8 mouse cellular contexts compared by ENCODE assay signal in genomic region chr3:103419761-103420620, GRCm38 (mm10).
DNase-seq lines count a peak whose midpoint lies in the region; ATAC-seq and TF ChIP-seq lines count a peak whose summit lies in the region.

No protein-coding gene starts in this region.

- no peak overlapping the region for H3K27ac ChIP-seq in left cerebral cortex, adult 2 months
- peak overlapping the region; percentile 73 for H3K27ac ChIP-seq in embryonic facial prominence, embryonic 13.5 days
- H3K27ac ChIP-seq in neural tube, embryonic 11.5 days (ENCODE audit: low read depth, low read length): peak overlapping the region; percentile 31

- intact Hi-C loops in left cerebral cortex, adult 2 months (cut with DNase I): no loop called here
- intact Hi-C loops in heart, postnatal 14 days (cut with DNase I): no loop called here
- intact Hi-C loops in left cerebral cortex, postnatal 36 days (cut with DNase I): no loop called here

- no peak for DNase-seq in left cerebral cortex, adult 2 months (ENCODE audit: extremely low spot score in 1 of 2, low spot score in 2 of 2)
- DNase-seq in left cerebral cortex, adult 9 months (ENCODE audit: low spot score in 2 of 2): no peak
- peak; percentile 51 to 65 for DNase-seq in heart, postnatal 14 days
- peak; percentile 79 to 82 for DNase-seq in kidney, postnatal 25 days
- DNase-seq in neural tube, embryonic 11.5 days (ENCODE audit: low spot score): peak; percentile 74
- no peak for DNase-seq in left cerebral cortex, postnatal 36 days (ENCODE audit: low spot score in 2 of 2)
- no peak for DNase-seq in cerebellum, adult 9-10 months

- H3K9me3 ChIP-seq in embryonic facial prominence, embryonic 13.5 days: no peaks in the 10 kb centered on the region
- H3K9me3 ChIP-seq in neural tube, embryonic 11.5 days (ENCODE audit: control insufficient read depth, low read length): no peaks in the 10 kb centered on the region

- ATAC-seq in embryonic facial prominence, embryonic 13.5 days (ENCODE audit: insufficient number of reproducible peaks, insufficient read depth, low FRiP score, low TSS enrichment, low read depth): no peak
- ATAC-seq in neural tube, embryonic 11.5 days (ENCODE audit: insufficient read depth, low FRiP score, low TSS enrichment): peak; percentile 51

- 16% methylated on average over 4 of the region's 4 CpGs for WGBS in embryonic facial prominence, embryonic 13.5 days
- WGBS in neural tube, embryonic 11.5 days: 13% methylated on average over 4 of the region's 4 CpGs

- no peaks in the 10 kb centered on the region for H3K27me3 ChIP-seq in embryonic facial prominence, embryonic 13.5 days
- H3K27me3 ChIP-seq in neural tube, embryonic 11.5 days (ENCODE audit: control insufficient read depth, insufficient read depth, low read length): no peaks in the 10 kb centered on the region

- no peak overlapping the region for H3K4me3 ChIP-seq in left cerebral cortex, adult 2 months
- no peak overlapping the region for H3K4me3 ChIP-seq in embryonic facial prominence, embryonic 13.5 days
- no peak overlapping the region for H3K4me3 ChIP-seq in neural tube, embryonic 11.5 days (ENCODE audit: low read depth, low read length)

- H3K4me2 ChIP-seq in embryonic facial prominence, embryonic 13.5 days: no peak overlapping the region
- 0 out of 2 replicates have a peak overlapping the region, but pooled peaks have one; percentile 5 for H3K4me2 ChIP-seq in neural tube, embryonic 11.5 days (ENCODE audit: low read depth)

- H3K4me1 ChIP-seq in embryonic facial prominence, embryonic 13.5 days: peaks cover 28% of the 10 kb centered on the region
- peaks cover 22% of the 10 kb centered on the region for H3K4me1 ChIP-seq in neural tube, embryonic 11.5 days (ENCODE audit: control insufficient read depth, insufficient read depth, low read length)

- H3K36me3 ChIP-seq in embryonic facial prominence, embryonic 13.5 days: no peaks in the 10 kb centered on the region
- H3K36me3 ChIP-seq in neural tube, embryonic 11.5 days (ENCODE audit: control insufficient read depth, insufficient read depth, low read length): no peaks in the 10 kb centered on the region

- TF ChIP-seq CTCF in left cerebral cortex, adult 2 months (IDR thresholded peaks at IDR 0.05): peak; percentile 34

- H3K9ac ChIP-seq in embryonic facial prominence, embryonic 13.5 days: no peak overlapping the region
- peak overlapping the region; percentile 0; the same call in 1 of the 2 replicates for H3K9ac ChIP-seq in neural tube, embryonic 11.5 days (ENCODE audit: low read length)

Comparison
In these comparisons a context has a peak if more than half of its experiments do, and no peak if none do; other contexts are left out.
1. DNase-seq: peak in heart, postnatal 14 days (2 of 2), kidney, postnatal 25 days (2 of 2) and neural tube, embryonic 11.5 days (single experiment); none in left cerebral cortex, adult 2 months (0 of 2), left cerebral cortex, adult 9 months (0 of 2), left cerebral cortex, postnatal 36 days (0 of 2) and cerebellum, adult 9-10 months (single experiment).